Mouse (Mus musculus): Measurements from ENCODE around the gene H2-Eb1. TPM values are rescaled to one million over a fixed set of nuclear protein-coding genes. Genes with fewer than 3 reads are reported as not detected.
"Not testable (repeated sequence)": the region's sequence is repeated elsewhere in the genome, so short reads cannot be mapped to it uniquely, and the experiment has no call there.

H2-Eb1 gene
- polyA plus RNA-seq, 1 experiment, result 93.0 TPM

GRCm38 (mm10) chr17:34300071-34300470, 5.6 kb upstream of the H2-Eb1 start:
- Histone ChIP-seq H3K4me1 (ENCODE audit: control insufficient read depth, insufficient read depth, insufficient read length, low read length) (no peaks in the 10 kb centered on the region), H3K4me3 (ENCODE audit: insufficient read depth, low read depth, low read length) (no peak overlapping the region), H3K27ac (replicated peaks; ENCODE audit: low read depth, low read length) (no peak overlapping the region)

DNA sequence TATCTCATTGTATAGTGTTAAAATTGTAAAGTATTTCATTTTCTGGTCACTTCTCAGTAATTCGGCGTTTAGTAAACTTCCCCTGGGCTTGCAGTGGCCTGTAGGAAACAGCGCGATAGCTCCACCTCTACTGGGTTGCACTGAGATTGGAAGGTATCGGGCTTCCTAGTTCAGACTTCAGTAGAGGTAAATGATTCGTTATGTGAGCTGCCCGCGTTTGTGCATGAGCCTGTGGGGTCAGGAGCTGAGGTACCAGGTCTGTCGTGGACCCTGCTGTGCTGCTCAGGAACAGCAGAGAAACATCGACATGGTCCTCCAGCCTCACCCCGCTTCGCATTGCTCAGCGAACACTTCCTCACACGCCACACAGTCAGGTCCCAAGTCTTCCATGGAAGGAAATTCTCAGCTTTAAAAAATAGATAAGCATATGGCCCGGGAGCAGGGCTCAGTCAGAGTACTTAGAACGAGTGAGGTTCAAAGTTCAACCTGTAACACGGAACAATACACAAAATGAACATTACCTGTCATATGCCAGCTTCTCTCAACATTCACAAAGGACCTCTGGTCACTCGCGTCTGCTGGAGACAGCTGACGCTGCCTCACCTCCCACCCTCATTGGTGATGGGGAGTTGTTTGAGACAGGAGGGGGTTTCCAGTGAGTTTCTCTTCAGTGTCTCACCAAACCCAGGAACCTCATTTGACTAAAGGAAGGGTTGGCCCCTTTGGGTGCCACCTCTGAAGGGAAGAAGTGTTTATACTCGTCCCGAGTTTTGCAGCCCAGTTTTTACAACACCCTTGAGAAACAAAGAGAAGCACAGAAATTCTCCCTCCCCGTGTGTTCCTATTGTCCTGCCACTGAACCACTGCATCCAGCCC, 4.7 kb upstream of the H2-Eb1 start:
- no peaks in the 10 kb centered on the region for H3K4me1 ChIP-seq (ENCODE audit: control insufficient read depth, insufficient read depth, insufficient read length, low read length)

GRCm38 (mm10) chr17:34301670-34302190, 3.9 kb upstream of the H2-Eb1 start:
- H3K27ac ChIP-seq (replicated peaks; ENCODE audit: low read depth, low read length), result no peak overlapping the region
- no peaks in the 10 kb centered on the region for H3K4me1 ChIP-seq (ENCODE audit: control insufficient read depth, insufficient read depth, insufficient read length, low read length)

More for the DNA sequence above, 4.7 kb upstream of the H2-Eb1 start:
- no peak overlapping the region for H3K4me3 ChIP-seq (ENCODE audit: insufficient read depth, low read depth, low read length)
- H3K27ac ChIP-seq (replicated peaks; ENCODE audit: low read depth, low read length), result 0 out of 2 replicates have a peak overlapping the region, but pooled peaks have one; percentile 21

GRCm38 (mm10) chr17:34303789-34304188, 1.9 kb upstream of the H2-Eb1 start:
- H3K4me3 ChIP-seq (ENCODE audit: insufficient read depth, low read depth, low read length), result no peak overlapping the region
- H3K4me1 ChIP-seq (ENCODE audit: control insufficient read depth, insufficient read depth, insufficient read length, low read length), result no peaks in the 10 kb centered on the region
- peak overlapping the region; percentile 83; the same call in 1 of the 2 replicates for H3K27ac ChIP-seq (replicated peaks; ENCODE audit: low read depth, low read length)

More at GRCm38 (mm10) chr17:34301670-34302190, 3.9 kb upstream of the H2-Eb1 start:
- H3K4me3 ChIP-seq (ENCODE audit: insufficient read depth, low read depth, low read length), result no peak overlapping the region

- Histone ChIP-seq H3K27ac (replicated peaks; ENCODE audit: low read depth, low read length) (peak overlapping the region; percentile 83), H3K4me3 (ENCODE audit: insufficient read depth, low read depth, low read length) (no peak overlapping the region), H3K4me1 (ENCODE audit: control insufficient read depth, insufficient read depth, insufficient read length, low read length) (no peaks in the 10 kb centered on the region)
These were observed 916 bp upstream of the H2-Eb1 start for GRCm38 (mm10) chr17:34304751-34305150.

GRCm38 (mm10) chr17:34306407-34306806, 740 bp downstream of the H2-Eb1 start:
- H3K4me1 ChIP-seq (ENCODE audit: control insufficient read depth, insufficient read depth, insufficient read length, low read length), result no peaks in the 10 kb centered on the region
- H3K4me3 ChIP-seq (ENCODE audit: insufficient read depth, low read depth, low read length), result peak overlapping the region; percentile 37
- peak overlapping the region; percentile 30; the same call in 1 of the 2 replicates for H3K27ac ChIP-seq (replicated peaks; ENCODE audit: low read depth, low read length)

- H3K4me3 ChIP-seq (ENCODE audit: insufficient read depth, low read depth, low read length), result no peak overlapping the region; the same call in 1 of the 2 replicates
- no peak overlapping the region for H3K27ac ChIP-seq (replicated peaks; ENCODE audit: low read depth, low read length)
- no peaks in the 10 kb centered on the region for H3K4me1 ChIP-seq (ENCODE audit: control insufficient read depth, insufficient read depth, insufficient read length, low read length)
These were observed 1.5 kb downstream of the H2-Eb1 start for GRCm38 (mm10) chr17:34307216-34307615.

DNA sequence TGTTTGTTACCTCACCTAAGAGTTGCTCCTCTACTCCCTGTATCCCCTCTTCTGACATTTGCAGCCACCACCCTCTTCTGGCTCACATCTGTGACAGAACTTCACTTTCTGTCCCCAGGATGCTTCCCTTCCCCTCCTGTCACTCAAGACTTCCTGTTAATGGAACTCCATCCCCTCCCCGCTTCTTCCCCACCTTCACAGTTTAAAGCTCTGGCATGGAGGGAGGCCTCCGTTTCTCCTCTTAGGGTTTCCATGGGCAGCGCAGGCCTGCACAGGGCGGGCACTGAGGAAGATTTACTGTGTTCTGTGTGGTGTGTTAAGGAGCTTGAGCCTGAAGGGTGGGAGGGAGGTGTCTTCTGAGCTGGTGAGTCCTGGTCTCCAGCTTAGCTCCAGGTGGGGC, 2.5 kb downstream of the H2-Eb1 start:
- Histone ChIP-seq H3K27ac (replicated peaks; ENCODE audit: low read depth, low read length) (no peak overlapping the region), H3K4me3 (ENCODE audit: insufficient read depth, low read depth, low read length) (peak overlapping the region; percentile 23), H3K4me1 (ENCODE audit: control insufficient read depth, insufficient read depth, insufficient read length, low read length) (no peaks in the 10 kb centered on the region)

GRCm38 (mm10) chr17:34309225-34309624, 3.6 kb downstream of the H2-Eb1 start:
- Histone ChIP-seq H3K4me1 (ENCODE audit: control insufficient read depth, insufficient read depth, insufficient read length, low read length) (no peaks in the 10 kb centered on the region), H3K27ac (replicated peaks; ENCODE audit: low read depth, low read length) (peak overlapping the region; percentile 65), H3K4me3 (ENCODE audit: insufficient read depth, low read depth, low read length) (peak overlapping the region; percentile 92)

- Histone ChIP-seq H3K4me3 (ENCODE audit: insufficient read depth, low read depth, low read length) (peak overlapping the region; percentile 92), H3K4me1 (ENCODE audit: control insufficient read depth, insufficient read depth, insufficient read length, low read length) (no peaks in the 10 kb centered on the region), H3K27ac (replicated peaks; ENCODE audit: low read depth, low read length) (peak overlapping the region; percentile 65)
These were observed 4.2 kb downstream of the H2-Eb1 start for GRCm38 (mm10) chr17:34309683-34310385.

DNA sequence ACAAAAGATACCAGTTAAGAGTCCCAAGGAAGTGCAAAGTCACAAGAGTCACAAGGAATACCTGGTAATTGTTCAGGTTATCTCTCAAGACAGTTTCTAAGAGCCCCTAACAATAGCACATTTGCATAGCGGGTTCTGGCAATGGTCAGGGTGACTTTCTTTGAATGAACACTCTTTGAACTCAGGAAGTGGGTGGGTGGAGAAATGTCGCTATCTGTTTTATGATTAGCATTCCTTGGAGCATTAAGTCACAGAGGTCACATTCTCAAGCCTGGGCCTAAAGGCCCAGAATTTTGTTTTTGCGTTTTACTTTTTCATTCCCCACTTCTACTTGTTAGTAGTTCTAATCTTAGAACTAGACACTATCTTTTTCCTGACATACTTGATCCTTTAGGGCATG, 4.9 kb downstream of the H2-Eb1 start:
- H3K4me1 ChIP-seq (ENCODE audit: control insufficient read depth, insufficient read depth, insufficient read length, low read length); H3K27ac ChIP-seq (replicated peaks; ENCODE audit: low read depth, low read length); H3K4me3 ChIP-seq (ENCODE audit: insufficient read depth, low read depth, low read length): not testable (repeated sequence)

DNA sequence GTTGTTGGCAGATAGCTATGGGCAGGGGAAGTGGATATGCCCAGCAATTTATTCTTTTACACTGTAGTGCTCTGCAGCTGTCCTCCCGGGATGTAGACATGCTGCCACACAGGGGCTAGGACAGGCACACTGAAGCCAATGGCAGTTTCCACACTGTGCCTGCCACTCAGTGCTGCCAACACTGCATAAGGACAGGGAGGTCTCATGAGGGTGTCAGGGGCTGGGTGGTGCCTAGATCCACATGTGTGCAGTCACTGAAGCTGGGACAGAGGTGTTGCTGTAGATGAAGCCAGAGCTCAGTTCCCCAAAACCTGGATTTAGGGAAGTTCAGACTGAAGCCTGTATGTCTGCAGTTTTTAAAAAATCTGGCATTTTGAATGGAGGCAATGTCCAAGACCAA, 6.5 kb downstream of the H2-Eb1 start:
- no peaks in the 10 kb centered on the region for H3K4me1 ChIP-seq (ENCODE audit: control insufficient read depth, insufficient read depth, insufficient read length, low read length)
- H3K4me3 ChIP-seq (ENCODE audit: insufficient read depth, low read depth, low read length), result no peak overlapping the region
- no peak overlapping the region for H3K27ac ChIP-seq (replicated peaks; ENCODE audit: low read depth, low read length)

- no peak overlapping the region for H3K27ac ChIP-seq (replicated peaks; ENCODE audit: low read depth, low read length)
- H3K4me3 ChIP-seq (ENCODE audit: insufficient read depth, low read depth, low read length), result no peak overlapping the region
- no peaks in the 10 kb centered on the region for H3K4me1 ChIP-seq (ENCODE audit: control insufficient read depth, insufficient read depth, insufficient read length, low read length)
These were observed 7.7 kb downstream of the H2-Eb1 start for GRCm38 (mm10) chr17:34313393-34313792.

DNA sequence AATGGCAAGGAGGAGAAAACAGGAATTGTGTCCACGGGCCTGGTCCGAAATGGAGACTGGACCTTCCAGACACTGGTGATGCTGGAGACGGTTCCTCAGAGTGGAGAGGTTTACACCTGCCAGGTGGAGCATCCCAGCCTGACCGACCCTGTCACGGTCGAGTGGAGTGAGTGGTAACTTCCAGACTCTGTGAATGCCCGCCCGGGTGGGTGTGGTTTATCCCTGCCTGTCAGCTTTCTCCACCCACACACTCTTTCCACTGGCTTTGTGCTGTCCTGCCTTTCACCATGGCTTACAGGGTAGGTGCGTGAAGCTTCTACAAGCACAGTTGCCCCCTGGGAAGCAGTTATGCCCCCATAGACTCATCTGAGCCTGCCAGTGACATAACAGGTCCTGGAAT, 8.6 kb downstream of the H2-Eb1 start:
- H3K27ac ChIP-seq (replicated peaks; ENCODE audit: low read depth, low read length), result no peak overlapping the region
- no peaks in the 10 kb centered on the region for H3K4me1 ChIP-seq (ENCODE audit: control insufficient read depth, insufficient read depth, insufficient read length, low read length)
- H3K4me3 ChIP-seq (ENCODE audit: insufficient read depth, low read depth, low read length), result no peak overlapping the region

GRCm38 (mm10) chr17:34315512-34315911, 9.8 kb downstream of the H2-Eb1 start:
- Histone ChIP-seq H3K27ac (replicated peaks; ENCODE audit: low read depth, low read length) (no peak overlapping the region), H3K4me3 (ENCODE audit: insufficient read depth, low read depth, low read length) (no peak overlapping the region), H3K4me1 (ENCODE audit: control insufficient read depth, insufficient read depth, insufficient read length, low read length) (no peaks in the 10 kb centered on the region)

All from brown adipose tissue, adult 24 weeks (tissue).